Mouse (Mus musculus) MEL (cell line): ENCODE measurements at regions not wholly inside any gene's neighbourhood (a gene's known extent, or its start where the extent isn't known, plus 50 kb on each side); places are given as distances from the start of the nearest gene placed in this dataset.

Experiments
- CTCF ChIP-seq, 3 experiments: IDR thresholded peaks in 2 of 3; conservative IDR thresholded peaks in 1 of 3; 2 replicates each; pipeline ENCODE4 v1.5.1; 2011 to 2012; ENCODE audit warnings: low read length in 3 of 3, low read depth in 2 of 3, mild to moderate bottlenecking in 2 of 3, improper control_type of control experiment in 1 of 3, inconsistent platforms in 1 of 3, mixed read lengths in 1 of 3, moderate library complexity in 1 of 3; ENCODE audit not compliant: control insufficient read depth in 1 of 3, insufficient read depth in 1 of 3, poor library complexity in 1 of 3, severe bottlenecking in 1 of 3
- USF2 ChIP-seq, 2 experiments: IDR thresholded peaks; 2 replicates each; pipeline ENCODE4 v1.6.1; 2011 to 2012; ENCODE audit warnings: improper control_type of control experiment in 2 of 2, low read length in 2 of 2, borderline replicate concordance in 1 of 2, inconsistent platforms in 1 of 2, low read depth in 1 of 2, mild to moderate bottlenecking in 1 of 2; ENCODE audit not compliant: insufficient read depth in 1 of 2
- ZC3H11A ChIP-seq: IDR thresholded peaks from 2 replicates; pipeline ENCODE4 v1.6.1; 2012; ENCODE audit warnings: low read depth, mild to moderate bottlenecking, inconsistent platforms, low read length, improper control_type of control experiment

DNA sequence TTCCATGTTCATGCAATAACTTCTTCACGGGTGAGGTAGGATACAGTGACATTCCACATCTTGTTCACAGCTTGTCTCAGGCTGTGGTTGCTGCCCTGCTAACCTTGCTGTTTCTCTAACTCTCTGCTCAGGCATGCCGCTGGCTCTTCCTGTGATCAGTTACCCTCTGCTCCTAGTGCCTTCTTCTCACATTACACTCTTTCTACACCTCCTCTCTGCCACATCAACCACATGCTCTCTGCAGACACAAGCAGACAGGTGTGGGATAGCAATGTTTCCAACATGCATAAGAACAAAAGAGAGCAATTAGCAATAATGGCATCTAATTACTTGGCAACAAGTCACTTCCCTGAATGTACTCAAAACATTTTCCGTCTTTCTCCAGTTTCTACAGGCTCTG, 128.7 kb downstream of the Nfkbiz start:
- TF ChIP-seq USF2 (IDR thresholded peaks at IDR 0.05; ENCODE audit: borderline replicate concordance in 1 of 2, insufficient read depth in 1 of 2, low read depth in 1 of 2, low read length in 2 of 2) (no peak), ZC3H11A (no peak), CTCF (IDR thresholded peaks at IDR 0.05 in 2 of 3, conservative IDR thresholded peaks at IDR 0.05 in 1 of 3; ENCODE audit: control insufficient read depth in 1 of 3, insufficient read depth in 1 of 3, low read depth in 2 of 3, low read length in 3 of 3, poor library complexity in 1 of 3, severe bottlenecking in 1 of 3) (no peak)
